Mouse (Mus musculus): ENCODE data around the gene E2f8. TPM values are rescaled to one million over a fixed set of nuclear protein-coding genes. Genes with fewer than 3 reads are reported as not detected.

E2f8 gene
- polyA plus RNA-seq (2014; fragmentation: Nextera tagmentation; extraction: Ambion mirVana) = 14.6 and 16.5 TPM in 2 replicates

DNA sequence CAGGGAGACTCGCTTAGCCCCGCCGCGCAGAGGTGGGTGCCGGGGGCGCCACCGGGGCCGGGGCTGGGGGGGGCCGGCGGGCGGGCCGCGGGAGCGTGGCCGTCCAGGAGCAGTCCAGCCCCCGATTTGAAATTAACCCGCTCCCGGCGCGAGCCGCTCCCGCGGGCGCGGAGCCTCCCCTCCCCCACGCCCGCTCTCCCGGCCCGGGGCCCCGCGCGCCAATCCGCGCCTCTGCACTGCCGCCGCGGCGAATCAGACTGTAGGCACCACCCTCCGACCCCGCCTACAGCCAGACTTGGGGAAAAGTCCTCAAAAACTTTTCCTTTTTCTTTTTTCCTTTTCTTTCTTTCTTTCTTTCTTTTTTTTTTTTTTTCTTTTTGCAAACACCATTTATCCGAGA lies at the start of gene E2f8:
E2f8 (minus strand) TSS at position 111 of the 400 bp plus-strand sequence.
- H3K4me2 ChIP-seq (ENCODE audit: low read depth, severe bottlenecking) = peak within 1 kb of the TSS; percentile 75
- under 1% methylated on average over 41 of the region's 41 CpGs for WGBS

DNA sequence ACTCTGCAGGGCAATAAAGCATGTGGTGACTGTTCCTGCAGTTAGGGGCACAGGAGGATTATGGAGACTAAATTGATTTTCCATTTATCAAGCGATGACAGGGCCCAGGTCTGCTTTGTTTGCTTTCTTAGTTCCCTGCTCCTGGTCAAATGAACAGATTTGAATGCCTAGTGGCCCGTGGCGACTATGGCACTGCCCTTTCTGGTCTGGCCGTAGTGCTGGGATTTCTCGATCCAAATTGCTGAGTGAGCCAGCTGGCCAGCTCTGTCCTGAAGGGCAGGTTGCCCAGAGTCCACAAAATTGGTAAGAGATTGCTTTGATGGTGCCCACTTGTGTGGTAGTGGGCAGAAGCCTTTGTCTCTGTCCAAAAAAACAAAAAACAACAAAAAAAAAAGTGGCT lies 49.0 kb upstream of the E2f8 start:
- ATAC-seq (ENCODE audit: insufficient number of reproducible peaks, low FRiP score, low TSS enrichment, low read depth) (no peak), DNase-seq (ENCODE audit: low spot score) (no peak)
- Histone ChIP-seq H3K4me3 (ENCODE audit: low read depth, low read length) (no peak overlapping the region), H3K27ac (replicated peaks; ENCODE audit: low read depth, low read length) (no peak overlapping the region), H3K4me1 (ENCODE audit: control insufficient read depth, insufficient read depth, low read length) (no peaks in the 10 kb centered on the region; the same call in 1 of the 2 replicates), H3K9ac (ENCODE audit: low read length) (no peak overlapping the region), H3K27me3 (ENCODE audit: control insufficient read depth, insufficient read depth, low read length) (no peaks in the 10 kb centered on the region), H3K4me2 (ENCODE audit: low read depth, severe bottlenecking) (no peak overlapping the region), H3K36me3 (ENCODE audit: control insufficient read depth, insufficient read depth, low read length) (no peaks in the 10 kb centered on the region), H3K9me3 (ENCODE audit: control insufficient read depth, low read length) (no peaks in the 10 kb centered on the region)
- WGBS = 62% methylated on average over 5 of the region's 5 CpGs

More for the DNA sequence above, at the start of gene E2f8:
- peak; percentile 85 for DNase-seq (ENCODE audit: low spot score)
- 0 out of 2 replicates have a peak, but pooled peaks cover 2% of the 10 kb centered on the region for H3K36me3 ChIP-seq (ENCODE audit: control insufficient read depth, insufficient read depth, low read length)
- H3K4me1 ChIP-seq (ENCODE audit: control insufficient read depth, insufficient read depth, low read length) = peaks cover 7% of the 10 kb centered on the region; the same call in 1 of the 2 replicates
- H3K9ac ChIP-seq (ENCODE audit: low read length) = peak within 1 kb of the TSS; percentile 85
- peak within 1 kb of the TSS; percentile 77 for H3K4me3 ChIP-seq (ENCODE audit: low read depth, low read length)
- H3K9me3 ChIP-seq (ENCODE audit: control insufficient read depth, low read length) = no peaks in the 10 kb centered on the region
- peak; percentile 67 for ATAC-seq (ENCODE audit: insufficient number of reproducible peaks, low FRiP score, low TSS enrichment, low read depth)
- peak within 1 kb of the TSS; percentile 69; the same call in 1 of the 2 replicates for H3K27ac ChIP-seq (replicated peaks; ENCODE audit: low read depth, low read length)
- H3K27me3 ChIP-seq (ENCODE audit: control insufficient read depth, insufficient read depth, low read length) = no peaks in the 10 kb centered on the region; the same call in 1 of the 2 replicates

GRCm38 (mm10) chr7:48928364-48928763 lies 47.0 kb upstream of the E2f8 start:
- H3K9ac ChIP-seq (ENCODE audit: low read length) = no peak overlapping the region
- DNase-seq (ENCODE audit: low spot score) (peak; percentile 68), ATAC-seq (ENCODE audit: insufficient number of reproducible peaks, low FRiP score, low TSS enrichment, low read depth) (no peak)
- H3K4me3 ChIP-seq (ENCODE audit: low read depth, low read length) = no peak overlapping the region
- H3K4me2 ChIP-seq (ENCODE audit: low read depth, severe bottlenecking) = no peak overlapping the region
- no peaks in the 10 kb centered on the region for H3K27me3 ChIP-seq (ENCODE audit: control insufficient read depth, insufficient read depth, low read length)
- WGBS = 19% methylated on average over 3 of the region's 3 CpGs
- H3K4me1 ChIP-seq (ENCODE audit: control insufficient read depth, insufficient read depth, low read length) = no peaks in the 10 kb centered on the region; the same call in 1 of the 2 replicates
- no peak overlapping the region for H3K27ac ChIP-seq (replicated peaks; ENCODE audit: low read depth, low read length)
- no peaks in the 10 kb centered on the region for H3K36me3 ChIP-seq (ENCODE audit: control insufficient read depth, insufficient read depth, low read length)
- H3K9me3 ChIP-seq (ENCODE audit: control insufficient read depth, low read length) = no peaks in the 10 kb centered on the region

GRCm38 (mm10) chr7:48925214-48925613 lies 43.8 kb upstream of the E2f8 start:
- H3K27ac ChIP-seq (replicated peaks; ENCODE audit: low read depth, low read length) = no peak overlapping the region
- no peak for DNase-seq (ENCODE audit: low spot score)
- ATAC-seq (ENCODE audit: insufficient number of reproducible peaks, low FRiP score, low TSS enrichment, low read depth) = no peak
- H3K9ac ChIP-seq (ENCODE audit: low read length) = no peak overlapping the region
- H3K9me3 ChIP-seq (ENCODE audit: control insufficient read depth, low read length) = no peaks in the 10 kb centered on the region
- H3K4me3 ChIP-seq (ENCODE audit: low read depth, low read length) = no peak overlapping the region
- H3K4me2 ChIP-seq (ENCODE audit: low read depth, severe bottlenecking) = no peak overlapping the region
- no peaks in the 10 kb centered on the region for H3K36me3 ChIP-seq (ENCODE audit: control insufficient read depth, insufficient read depth, low read length)
- no peaks in the 10 kb centered on the region; the same call in 1 of the 2 replicates for H3K4me1 ChIP-seq (ENCODE audit: control insufficient read depth, insufficient read depth, low read length)
- no peaks in the 10 kb centered on the region for H3K27me3 ChIP-seq (ENCODE audit: control insufficient read depth, insufficient read depth, low read length)
- 78% methylated on average over 3 of the region's 3 CpGs for WGBS

DNA sequence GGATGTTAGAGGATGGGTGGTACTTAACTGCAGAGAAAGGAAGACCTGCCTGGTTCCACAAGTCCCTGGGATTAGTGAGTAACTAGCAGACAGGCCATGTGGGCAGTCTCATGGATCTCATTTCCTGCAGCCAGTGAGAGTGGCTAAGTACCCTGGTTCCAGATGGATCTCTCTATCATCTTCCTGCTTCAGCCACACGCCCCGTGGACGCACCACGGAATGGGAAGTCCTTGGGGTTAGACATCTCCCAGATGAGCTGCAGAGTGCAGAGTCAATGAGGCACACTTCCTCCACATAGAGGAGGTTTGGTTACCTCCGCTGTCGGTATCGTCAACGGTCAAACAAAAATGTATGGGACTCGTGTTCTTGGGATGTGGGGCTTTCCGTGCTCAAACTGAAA lies 42.2 kb upstream of the E2f8 start:
- H3K36me3 ChIP-seq (ENCODE audit: control insufficient read depth, insufficient read depth, low read length) = no peaks in the 10 kb centered on the region
- no peak for DNase-seq (ENCODE audit: low spot score)
- 67% methylated on average over 10 of the region's 10 CpGs for WGBS
- H3K4me3 ChIP-seq (ENCODE audit: low read depth, low read length) = no peak overlapping the region
- H3K9me3 ChIP-seq (ENCODE audit: control insufficient read depth, low read length) = no peaks in the 10 kb centered on the region
- no peak overlapping the region for H3K27ac ChIP-seq (replicated peaks; ENCODE audit: low read depth, low read length)
- no peaks in the 10 kb centered on the region for H3K4me1 ChIP-seq (ENCODE audit: control insufficient read depth, insufficient read depth, low read length)
- no peaks in the 10 kb centered on the region for H3K27me3 ChIP-seq (ENCODE audit: control insufficient read depth, insufficient read depth, low read length)
- no peak overlapping the region for H3K4me2 ChIP-seq (ENCODE audit: low read depth, severe bottlenecking)
- ATAC-seq (ENCODE audit: insufficient number of reproducible peaks, low FRiP score, low TSS enrichment, low read depth) = no peak
- no peak overlapping the region for H3K9ac ChIP-seq (ENCODE audit: low read length)

DNA sequence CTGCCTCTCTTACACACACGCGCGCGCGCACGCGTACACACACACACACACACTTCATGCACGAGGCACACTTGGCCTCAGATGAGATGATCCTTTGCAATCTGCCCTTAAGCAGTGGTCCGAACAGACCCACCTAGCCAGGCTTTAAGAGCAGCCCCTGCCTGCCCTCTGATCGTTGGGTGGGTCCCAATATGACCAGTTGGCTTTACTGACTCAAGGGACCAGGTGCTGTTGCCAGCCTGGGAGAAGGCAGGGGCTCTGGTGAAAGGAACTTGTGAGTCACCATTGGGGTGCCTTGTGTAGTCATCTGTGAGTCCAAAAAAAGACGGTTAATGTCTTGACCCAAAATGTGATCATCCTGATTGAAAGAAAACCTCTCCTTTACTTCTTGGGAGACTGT lies 37.0 kb upstream of the E2f8 start:
- Histone ChIP-seq H3K9me3 (ENCODE audit: control insufficient read depth, low read length) (no peaks in the 10 kb centered on the region), H3K9ac (ENCODE audit: low read length) (no peak overlapping the region), H3K27me3 (ENCODE audit: control insufficient read depth, insufficient read depth, low read length) (no peaks in the 10 kb centered on the region), H3K4me3 (ENCODE audit: low read depth, low read length) (no peak overlapping the region), H3K4me1 (ENCODE audit: control insufficient read depth, insufficient read depth, low read length) (no peaks in the 10 kb centered on the region), H3K36me3 (ENCODE audit: control insufficient read depth, insufficient read depth, low read length) (no peaks in the 10 kb centered on the region), H3K27ac (replicated peaks; ENCODE audit: low read depth, low read length) (no peak overlapping the region), H3K4me2 (ENCODE audit: low read depth, severe bottlenecking) (no peak overlapping the region)
- WGBS = 42% methylated on average over 11 of the region's 11 CpGs
- DNase-seq (ENCODE audit: low spot score) (no peak), ATAC-seq (ENCODE audit: insufficient number of reproducible peaks, low FRiP score, low TSS enrichment, low read depth) (no peak)

DNA sequence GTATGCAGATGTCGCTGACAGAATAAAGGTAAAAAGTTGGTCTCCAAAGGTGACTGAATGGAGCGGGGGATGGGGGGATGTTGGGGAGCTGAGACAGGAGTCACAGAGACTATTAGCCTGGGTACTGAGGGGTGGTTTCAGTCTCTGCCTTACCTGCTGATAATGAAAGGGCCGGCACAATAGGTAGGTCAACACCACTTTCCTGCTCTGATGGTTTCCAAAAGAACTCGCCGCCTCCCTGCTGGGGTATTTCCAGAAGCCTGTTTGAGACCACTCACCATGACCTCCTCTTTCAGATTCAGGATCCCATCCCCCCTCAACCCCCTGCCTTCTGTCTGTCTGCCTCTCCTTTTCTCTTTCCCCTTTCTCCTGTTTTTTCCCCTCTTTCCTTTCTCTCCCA lies 36.6 kb upstream of the E2f8 start:
- Histone ChIP-seq H3K4me3 (ENCODE audit: low read depth, low read length) (no peak overlapping the region), H3K4me2 (ENCODE audit: low read depth, severe bottlenecking) (no peak overlapping the region), H3K27me3 (ENCODE audit: control insufficient read depth, insufficient read depth, low read length) (no peaks in the 10 kb centered on the region), H3K9me3 (ENCODE audit: control insufficient read depth, low read length) (no peaks in the 10 kb centered on the region), H3K4me1 (ENCODE audit: control insufficient read depth, insufficient read depth, low read length) (no peaks in the 10 kb centered on the region), H3K36me3 (ENCODE audit: control insufficient read depth, insufficient read depth, low read length) (no peaks in the 10 kb centered on the region), H3K9ac (ENCODE audit: low read length) (no peak overlapping the region), H3K27ac (replicated peaks; ENCODE audit: low read depth, low read length) (no peak overlapping the region)
- ATAC-seq (ENCODE audit: insufficient number of reproducible peaks, low FRiP score, low TSS enrichment, low read depth) (no peak), DNase-seq (ENCODE audit: low spot score) (no peak)
- WGBS = 22% methylated on average over 5 of the region's 5 CpGs

GRCm38 (mm10) chr7:48917463-48917862 lies 36.1 kb upstream of the E2f8 start:
- ATAC-seq (ENCODE audit: insufficient number of reproducible peaks, low FRiP score, low TSS enrichment, low read depth) (no peak), DNase-seq (ENCODE audit: low spot score) (no peak)
- Histone ChIP-seq H3K27ac (replicated peaks; ENCODE audit: low read depth, low read length) (no peak overlapping the region), H3K9ac (ENCODE audit: low read length) (no peak overlapping the region), H3K9me3 (ENCODE audit: control insufficient read depth, low read length) (no peaks in the 10 kb centered on the region), H3K4me3 (ENCODE audit: low read depth, low read length) (no peak overlapping the region), H3K4me1 (ENCODE audit: control insufficient read depth, insufficient read depth, low read length) (no peaks in the 10 kb centered on the region), H3K36me3 (ENCODE audit: control insufficient read depth, insufficient read depth, low read length) (no peaks in the 10 kb centered on the region), H3K4me2 (ENCODE audit: low read depth, severe bottlenecking) (no peak overlapping the region), H3K27me3 (ENCODE audit: control insufficient read depth, insufficient read depth, low read length) (no peaks in the 10 kb centered on the region)
- WGBS = 33% methylated on average over 5 of the region's 5 CpGs
